Mouse (Mus musculus) left cerebral cortex, adult 9 months (tissue): ENCODE measurements around the gene Cers2.
A peak's percentile ranks its signal among the peaks of the same experiment; 100 is the strongest.
"Not testable (repeated sequence)": the region's sequence is repeated elsewhere in the genome, so short reads cannot be mapped to it uniquely, and the experiment has no call there.

Experiments
- DNase-seq, 2 experiments: peaks; one replicate each; pipeline ENCODE4 v3.0.0; 2022; ENCODE audit warnings: low spot score in 2 of 2

The Cers2 gene

DNA sequence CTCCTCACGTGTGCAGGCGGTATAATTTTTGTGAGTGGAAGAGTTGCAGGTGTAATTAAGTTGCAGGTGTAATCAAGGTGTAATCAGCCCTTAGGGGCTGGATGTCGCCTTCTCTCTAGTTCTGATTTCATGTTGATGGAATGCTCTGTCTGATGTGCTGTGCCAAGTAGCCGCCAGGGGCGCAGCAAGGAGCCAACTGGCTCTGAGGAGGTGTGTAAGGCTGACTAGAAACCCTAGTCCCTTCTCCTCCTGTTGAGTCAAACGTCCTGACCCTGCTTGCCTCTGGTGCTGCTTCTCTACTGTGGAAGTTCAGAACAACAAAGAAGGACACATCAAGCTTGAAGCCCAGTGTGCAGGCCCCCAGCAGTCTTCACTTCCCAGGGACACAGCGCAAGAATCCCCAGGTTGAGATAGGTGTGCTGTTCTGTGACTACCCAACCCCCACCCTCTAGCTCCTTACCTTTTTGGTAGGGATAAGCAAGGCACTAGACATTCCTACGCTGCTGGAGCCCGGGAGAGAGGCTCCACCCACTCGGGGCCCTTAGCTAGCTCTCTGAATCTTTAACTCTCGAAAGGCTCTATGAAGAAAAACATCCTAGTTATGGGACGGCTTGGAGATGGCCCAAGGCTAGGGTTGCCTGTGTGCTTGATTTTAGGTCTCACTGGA, 3.0 kb downstream of the Cers2 start:
- DNase-seq: peak in 1 of 2 experiments; percentile 54

- peak in 1 of 2 experiments; percentile 29 for DNase-seq
These were observed 4.0 kb downstream of the Cers2 start for GRCm38 (mm10) chr3:95318548-95318947.

DNA sequence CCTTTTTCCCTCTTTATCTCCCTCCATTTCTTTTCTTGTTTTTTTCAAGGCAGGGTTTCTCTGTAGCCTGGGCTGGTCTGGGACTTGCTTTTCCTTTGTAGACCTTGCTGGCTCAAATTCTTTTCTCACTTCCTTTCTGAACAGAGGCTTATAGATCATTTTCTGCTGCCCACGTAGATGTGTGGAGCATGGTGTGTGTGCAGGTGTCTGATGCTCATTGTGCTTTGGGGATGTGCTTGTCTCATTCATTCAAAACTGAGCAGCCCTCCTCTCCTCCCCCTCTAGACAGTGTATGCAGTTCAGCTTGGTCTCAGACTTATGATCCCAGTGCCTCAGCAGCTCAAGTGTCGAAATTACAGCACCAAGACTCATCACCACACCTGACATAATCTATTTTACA, 4.5 kb downstream of the Cers2 start:
- no peak for DNase-seq

- peak in 1 of 2 experiments; percentile 33 for DNase-seq
These were observed 5.4 kb downstream of the Cers2 start for GRCm38 (mm10) chr3:95319701-95320625.

DNA sequence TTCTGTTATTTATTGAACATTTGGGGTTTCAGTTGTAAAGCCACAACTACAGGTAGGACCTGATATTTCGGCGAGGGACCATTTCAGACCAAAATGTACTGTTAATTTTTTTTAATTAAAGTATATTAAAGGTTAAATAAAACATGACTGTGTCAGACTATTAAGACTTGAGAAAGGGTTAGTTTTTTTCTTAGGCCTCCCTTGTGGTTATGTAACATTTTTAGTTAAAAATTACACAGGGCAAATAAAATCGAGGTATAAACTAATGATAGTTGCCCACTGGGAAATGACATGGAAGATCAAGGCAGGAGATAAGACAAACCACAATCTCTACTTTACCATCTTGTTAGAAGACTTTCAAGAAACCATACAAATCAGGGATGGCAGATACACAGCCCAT, 8.8 kb downstream of the Cers2 start:
- no peak for DNase-seq

DNA sequence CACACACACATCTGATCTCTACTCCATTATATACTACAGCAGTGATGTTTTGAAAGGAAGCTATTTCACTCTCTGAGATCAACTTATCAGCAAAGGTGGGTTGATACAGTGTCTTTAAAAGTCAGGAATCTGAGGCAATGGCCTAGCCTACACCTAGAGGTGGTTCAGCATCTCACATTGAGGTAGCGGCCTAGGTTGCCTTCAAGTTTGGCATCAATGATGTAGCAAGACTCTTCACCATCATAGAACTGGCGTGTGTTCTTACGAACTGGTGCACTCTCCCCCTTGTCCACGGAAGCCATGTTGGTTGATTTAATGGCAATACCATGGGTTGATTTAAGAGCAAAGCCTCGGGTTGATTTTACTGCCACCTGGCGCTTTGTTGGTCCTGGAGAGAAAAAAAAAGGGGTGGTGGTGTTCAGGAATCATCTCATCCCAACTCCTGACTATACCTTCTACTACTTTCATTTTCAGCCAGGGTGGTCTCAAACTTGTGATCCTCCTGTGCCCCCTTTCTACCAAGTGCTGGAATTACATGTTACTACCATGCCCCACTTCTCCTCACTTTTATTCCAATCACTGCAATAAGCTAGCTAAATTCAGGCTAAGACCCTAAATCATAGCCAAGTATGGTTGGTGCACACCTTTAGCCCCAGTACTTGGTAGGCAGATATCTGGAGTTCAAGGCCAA, 10.0 kb downstream of the Cers2 start:
- no peak for DNase-seq

- no peak for DNase-seq
These were observed 14.3 kb downstream of the Cers2 start for GRCm38 (mm10) chr3:95328803-95329404.

- DNase-seq: no peak
These were observed 16.9 kb downstream of the Cers2 start for GRCm38 (mm10) chr3:95331528-95331927.

DNA sequence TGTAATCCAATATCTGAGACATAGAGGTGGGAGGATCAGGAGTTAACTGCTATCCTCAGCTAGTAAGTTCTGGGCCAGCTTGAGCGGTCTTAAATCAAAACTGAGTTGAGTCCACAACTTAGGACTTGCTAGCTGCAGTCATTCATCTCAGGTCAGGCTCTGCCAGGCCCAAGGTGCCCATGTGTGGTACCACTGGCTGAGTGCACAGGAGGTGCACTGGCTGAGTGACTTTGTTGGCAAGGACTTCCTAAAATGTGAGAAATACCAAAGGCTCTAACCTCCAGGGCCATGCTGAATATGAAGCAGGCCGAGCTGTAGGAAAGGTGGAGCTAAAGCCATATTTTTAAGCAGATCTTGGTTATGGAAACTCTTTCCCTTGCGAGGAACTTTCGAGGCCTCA, 22.8 kb downstream of the Cers2 start:
- no peak for DNase-seq

- no peak for DNase-seq
These were observed 23.7 kb downstream of the Cers2 start for GRCm38 (mm10) chr3:95338251-95338650.

GRCm38 (mm10) chr3:95343356-95344000, 28.9 kb downstream of the Cers2 start:
- not testable (repeated sequence) for DNase-seq

GRCm38 (mm10) chr3:95346454-95346853, 31.9 kb downstream of the Cers2 start:
- DNase-seq: no peak

GRCm38 (mm10) chr3:95348343-95348742, 33.8 kb downstream of the Cers2 start:
- DNase-seq: not testable (repeated sequence)

- no peak for DNase-seq
These were observed 34.9 kb downstream of the Cers2 start for GRCm38 (mm10) chr3:95349491-95349890.

- not testable (repeated sequence) for DNase-seq
These were observed 41.4 kb downstream of the Cers2 start for GRCm38 (mm10) chr3:95355911-95356544.

GRCm38 (mm10) chr3:95356701-95357449, 42.3 kb downstream of the Cers2 start, which contains the start of gene Setdb1:
Setdb1 (minus strand) TSS chr3:95357202.
- peak; percentile 69 to 93 for DNase-seq

- DNase-seq: no peak
These were observed 43.2 kb downstream of the Cers2 start for GRCm38 (mm10) chr3:95357746-95358145.

DNA sequence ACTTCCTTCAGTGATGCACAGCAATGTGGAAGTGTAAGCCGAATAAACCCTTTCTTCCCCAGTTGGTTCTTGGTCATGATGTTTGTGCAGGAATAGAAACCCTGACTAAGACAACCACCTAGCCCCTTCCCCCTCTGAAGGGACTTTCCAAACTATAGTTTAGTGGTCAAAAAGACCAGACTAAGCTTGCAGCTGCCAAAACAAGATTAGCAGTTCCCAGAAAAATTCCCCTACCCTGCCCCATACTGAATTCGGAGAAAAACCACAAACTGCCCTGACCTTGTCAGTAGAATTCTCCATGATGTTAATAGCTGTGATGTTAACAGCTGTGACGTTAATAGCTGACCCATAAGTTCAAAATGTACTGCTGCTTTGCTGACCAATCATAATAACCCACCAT, 45.7 kb downstream of the Cers2 start:
- DNase-seq: not testable (repeated sequence)

DNA sequence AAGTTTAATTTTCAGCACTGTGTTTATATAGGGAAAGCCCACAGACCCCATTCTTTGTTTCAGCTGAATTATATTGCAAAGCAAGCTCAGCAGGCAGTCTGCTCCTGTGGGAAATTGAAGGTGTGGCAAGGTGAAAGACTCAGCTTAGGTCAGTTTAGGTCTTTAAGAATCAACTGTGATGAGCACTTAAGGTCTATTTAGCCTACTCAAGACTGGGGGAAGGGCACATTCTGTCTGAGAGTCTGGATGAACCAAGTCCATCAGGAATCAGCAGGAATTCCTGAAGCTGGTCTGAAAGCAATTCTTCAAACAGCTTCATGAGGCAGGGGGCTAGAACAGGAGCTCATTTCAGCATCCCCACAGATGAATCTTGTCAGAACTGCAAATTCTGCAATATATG, 55.5 kb downstream of the Cers2 start:
- no peak for DNase-seq
